Mouse (Mus musculus) c-Kit-negative CD71-positive TER-119-positive erythroid progenitor cells, embryonic 14.5 days (primary cell): ENCODE measurements around the gene Dhx34.

Experiments used
- DNase-seq: peaks from one replicate; pipeline ENCODE4 v3.0.0-alpha.2; 2013; ENCODE audit warnings: low read depth, low spot score

Dhx34 gene

DNA sequence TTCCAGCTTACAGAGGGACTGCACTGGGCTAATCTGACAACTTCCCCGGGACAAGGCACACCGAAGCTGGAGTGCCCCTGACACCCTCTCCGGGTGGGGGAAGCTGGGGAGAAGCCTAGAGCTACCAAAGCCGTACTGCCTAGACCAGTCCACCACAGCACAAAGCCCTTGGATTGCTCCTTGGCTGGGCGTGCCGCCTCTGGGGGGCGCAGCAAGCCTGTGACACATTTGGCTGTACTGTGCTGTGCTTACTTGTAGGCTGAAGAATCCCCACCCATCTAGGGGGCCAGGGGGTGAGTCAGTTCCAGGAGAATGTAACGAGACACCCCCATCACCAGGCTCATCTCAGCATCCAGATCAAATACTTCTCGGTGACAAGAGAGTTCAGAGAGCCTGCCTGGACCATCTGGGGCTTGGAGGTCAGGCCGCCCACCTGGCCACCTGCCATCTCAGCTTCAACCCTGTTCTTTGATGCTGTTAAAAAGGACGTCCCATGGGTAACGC is 10.9 kb downstream of the Dhx34 start:
- no peak for DNase-seq

GRCm38 (mm10) chr7:16208781-16209665 is 12.8 kb downstream of the Dhx34 start:
- DNase-seq = no peak

GRCm38 (mm10) chr7:16207496-16207895 is 14.3 kb downstream of the Dhx34 start:
- DNase-seq = no peak

DNA sequence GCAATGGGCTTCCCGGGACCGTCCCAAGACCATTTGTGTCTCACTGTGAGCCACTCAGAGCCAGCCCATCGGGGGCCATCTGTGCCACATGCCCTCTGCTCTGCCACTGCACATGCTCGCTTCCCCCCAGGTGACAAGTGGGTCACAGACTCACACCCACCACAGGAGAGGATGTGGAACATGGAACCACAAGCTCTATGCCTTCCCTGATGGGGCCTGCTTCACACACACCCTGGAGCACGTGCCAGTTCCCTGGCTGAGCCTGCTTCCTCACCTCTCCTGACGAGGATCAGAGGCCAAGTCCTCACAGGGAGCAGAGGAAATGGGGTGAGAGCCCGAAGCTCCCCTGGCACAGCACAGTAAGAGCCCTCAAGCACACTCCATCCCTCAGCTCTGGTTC is 14.8 kb downstream of the Dhx34 start:
- no peak for DNase-seq

DNA sequence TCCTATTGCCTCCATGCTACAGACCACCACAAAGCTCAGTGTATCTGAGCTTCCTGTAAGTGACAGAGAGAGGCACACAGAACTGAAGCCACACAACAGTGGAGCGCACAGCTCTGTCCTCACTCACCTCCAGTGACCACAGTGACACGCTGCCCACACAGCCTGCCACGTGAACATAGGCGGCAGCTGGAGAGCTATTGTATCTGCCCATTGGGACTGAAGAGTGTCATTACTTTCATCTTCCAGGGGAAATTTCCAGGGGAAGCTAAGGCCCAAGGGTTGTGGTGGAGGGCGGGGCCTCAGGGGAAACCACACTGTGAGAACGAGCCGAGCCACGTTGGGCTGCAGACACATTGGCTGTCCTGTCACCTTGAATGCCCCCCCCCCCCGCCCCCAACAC is 17.0 kb downstream of the Dhx34 start:
- no peak for DNase-seq

- DNase-seq = no peak
Measured at GRCm38 (mm10) chr7:16203505-16203903, 18.3 kb downstream of the Dhx34 start.

DNA sequence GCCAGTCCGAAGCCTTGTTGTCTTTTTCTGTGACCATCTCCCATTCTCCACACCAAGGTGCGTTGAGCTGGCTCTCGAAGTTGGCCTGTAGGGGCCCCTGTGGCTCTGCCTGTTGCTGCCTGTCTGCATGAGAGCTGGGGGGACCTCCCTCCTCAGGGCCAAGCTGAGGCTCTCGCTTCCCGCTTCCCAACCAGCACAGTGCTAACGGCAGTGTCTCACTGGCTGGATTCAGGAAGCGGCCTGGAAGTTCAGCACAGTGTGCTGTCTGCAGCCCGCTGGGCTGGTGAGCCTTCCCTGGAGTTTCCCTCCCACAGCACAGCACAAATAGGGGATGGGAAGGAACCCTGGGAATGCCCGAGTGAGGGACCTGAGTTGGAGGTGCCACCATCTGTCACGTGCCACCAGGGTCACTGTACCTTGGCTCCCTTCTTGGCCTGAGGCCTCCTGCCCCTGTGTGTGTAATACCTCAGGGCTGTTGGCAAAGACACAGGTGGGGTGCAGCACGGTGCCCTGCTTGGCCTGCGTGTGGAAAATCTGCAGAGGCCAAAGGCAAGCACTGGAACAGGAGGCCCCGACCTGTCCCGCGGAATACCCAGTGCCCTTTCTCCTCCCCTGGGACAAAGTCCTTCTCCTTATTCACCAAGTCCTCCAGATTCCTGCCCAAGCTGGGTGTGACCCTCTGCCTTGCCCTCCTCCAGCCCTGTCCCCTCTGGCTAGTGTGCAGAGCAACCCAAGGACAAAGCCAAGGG is 18.9 kb downstream of the Dhx34 start:
- DNase-seq = no peak

GRCm38 (mm10) chr7:16201136-16201535 is 20.7 kb downstream of the Dhx34 start:
- DNase-seq = no peak

DNA sequence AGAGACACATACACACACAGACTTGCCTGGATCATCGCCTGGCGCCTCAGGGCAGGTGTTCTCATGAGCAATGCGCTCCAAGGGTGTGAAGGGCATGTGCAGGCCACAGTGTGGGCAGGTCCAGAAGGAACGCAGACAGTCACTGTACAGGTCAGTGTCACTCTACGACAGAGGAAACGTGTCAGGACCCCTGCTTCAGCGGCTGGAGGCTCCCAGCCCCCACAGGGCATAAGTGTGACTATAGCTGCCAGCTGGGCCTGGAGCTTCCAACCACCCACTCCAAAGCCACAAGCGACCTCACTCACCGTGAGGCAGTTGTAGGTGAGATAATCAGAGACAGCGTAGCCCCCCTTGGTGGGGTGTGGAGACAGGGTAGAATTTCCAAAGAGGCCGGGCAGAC is 23.3 kb downstream of the Dhx34 start:
- no peak for DNase-seq

GRCm38 (mm10) chr7:16197166-16197565 is 24.7 kb downstream of the Dhx34 start:
- no peak for DNase-seq

- no peak for DNase-seq
Measured at GRCm38 (mm10) chr7:16196616-16197015, 25.2 kb downstream of the Dhx34 start.

DNA sequence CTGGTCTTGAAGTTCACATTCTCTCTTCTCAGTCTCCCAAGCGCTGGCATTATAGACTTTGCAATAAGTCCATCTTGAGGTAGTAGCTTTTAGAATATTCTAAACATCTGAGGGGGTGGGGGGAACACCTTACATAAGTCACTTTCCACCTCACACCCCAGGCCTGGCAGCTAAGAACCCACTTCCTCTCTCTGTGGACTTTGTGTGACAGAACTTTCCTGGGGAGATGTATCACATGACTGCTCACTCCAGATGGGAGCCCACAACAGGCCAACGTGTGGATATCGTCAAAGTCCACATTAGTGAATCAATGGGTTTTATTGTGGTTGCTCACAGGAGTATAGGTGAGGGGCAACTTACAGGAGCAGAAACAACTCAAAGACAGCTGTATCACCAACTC is 28.1 kb downstream of the Dhx34 start:
- DNase-seq = no peak

- DNase-seq = peak; percentile 64
Measured at GRCm38 (mm10) chr7:16192315-16192714, 29.5 kb downstream of the Dhx34 start.

DNA sequence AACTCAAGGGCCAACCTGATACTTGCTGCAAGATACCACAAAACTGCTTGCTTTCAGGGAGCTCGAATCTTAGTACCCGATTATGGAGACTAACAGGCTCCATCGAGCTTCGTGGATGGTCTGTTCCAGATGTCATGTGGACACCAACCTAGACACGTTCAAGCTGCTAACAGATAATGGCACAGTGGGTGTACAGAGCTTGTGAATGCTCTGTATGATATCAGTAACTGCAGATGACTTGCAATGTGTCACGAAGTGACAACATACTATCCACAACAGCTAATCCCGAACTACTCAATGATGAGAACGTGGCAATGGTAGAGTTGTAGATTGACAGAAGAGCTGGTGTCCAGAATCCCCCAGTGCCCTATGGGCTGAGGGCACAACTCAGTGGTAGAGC is 34.3 kb downstream of the Dhx34 start:
- no peak for DNase-seq

GRCm38 (mm10) chr7:16183663-16184062 is 38.2 kb downstream of the Dhx34 start:
- DNase-seq = no peak

DNA sequence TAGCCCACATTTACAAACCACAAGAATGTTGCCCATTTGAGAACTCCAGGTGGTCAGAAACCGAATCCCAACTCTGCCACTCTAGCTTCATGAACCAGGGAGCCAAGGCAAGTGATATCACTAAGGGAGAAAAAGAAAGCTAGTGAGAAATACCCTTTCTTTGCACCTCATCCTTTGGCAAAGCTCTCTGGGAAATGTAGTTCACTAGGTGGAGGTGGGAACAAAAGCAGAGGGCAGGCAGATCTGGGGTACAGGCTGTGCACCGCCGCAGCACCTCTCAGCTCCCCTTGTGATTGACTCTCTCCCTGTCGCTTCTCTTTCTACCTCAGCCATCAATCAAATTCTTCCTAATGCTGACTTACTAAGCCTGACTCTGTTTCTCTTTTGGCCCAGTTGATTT is 43.7 kb downstream of the Dhx34 start:
- DNase-seq = no peak

GRCm38 (mm10) chr7:16175542-16175931 is 46.3 kb downstream of the Dhx34 start:
- DNase-seq = no peak

GRCm38 (mm10) chr7:16174597-16175541 is 47.0 kb downstream of the Dhx34 start, which contains the start of gene Meis3:
TSS of gene Meis3 (plus strand) at chr7:16175090.
- no peak for DNase-seq

DNA sequence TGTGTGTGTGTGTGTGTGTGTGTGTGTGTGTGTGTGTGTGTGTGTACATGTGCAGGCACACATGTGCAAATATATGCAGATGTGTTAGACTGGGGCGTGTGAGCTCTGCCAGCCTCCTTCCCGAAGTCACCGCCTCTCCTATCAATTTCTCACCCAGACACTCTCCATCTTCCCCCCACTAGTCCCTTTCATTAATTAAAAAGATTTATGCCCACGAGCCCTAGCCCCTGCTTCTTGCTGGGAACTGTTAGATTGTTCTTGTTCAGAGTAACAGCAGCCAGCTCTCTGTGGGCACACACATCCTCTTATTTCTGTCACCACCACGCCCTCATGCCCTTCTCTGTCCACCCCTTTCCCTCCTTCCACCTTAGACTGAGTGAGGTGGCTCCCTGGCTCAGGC is 48.7 kb downstream of the Dhx34 start:
- DNase-seq = no peak

DNA sequence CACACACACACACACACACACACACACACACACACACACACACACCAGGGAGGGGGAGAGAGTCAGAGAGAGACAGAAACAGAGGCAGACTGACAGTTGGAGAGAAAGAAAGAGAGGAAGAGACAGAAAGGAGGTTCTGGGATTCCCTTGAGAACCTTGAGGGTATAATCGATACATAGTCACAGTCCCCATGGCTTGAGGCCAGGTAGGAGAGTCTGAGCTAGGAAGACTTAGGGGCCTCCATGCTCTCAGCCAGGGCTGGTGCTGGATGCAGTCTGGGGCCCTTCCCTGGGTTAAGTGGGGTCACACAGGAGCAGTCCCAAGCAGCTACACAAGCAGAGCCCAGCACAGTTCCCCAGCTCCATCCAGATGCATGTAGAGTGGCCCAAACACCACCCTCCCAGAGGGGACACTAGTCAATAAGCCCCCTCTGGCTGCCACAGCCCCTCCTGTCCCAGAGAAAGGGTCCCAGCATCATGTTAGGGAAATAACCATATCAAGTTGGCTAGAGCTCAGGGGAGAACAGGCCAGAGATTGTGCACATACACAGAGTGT is 49.2 kb downstream of the Dhx34 start:
- DNase-seq = no peak

DNA sequence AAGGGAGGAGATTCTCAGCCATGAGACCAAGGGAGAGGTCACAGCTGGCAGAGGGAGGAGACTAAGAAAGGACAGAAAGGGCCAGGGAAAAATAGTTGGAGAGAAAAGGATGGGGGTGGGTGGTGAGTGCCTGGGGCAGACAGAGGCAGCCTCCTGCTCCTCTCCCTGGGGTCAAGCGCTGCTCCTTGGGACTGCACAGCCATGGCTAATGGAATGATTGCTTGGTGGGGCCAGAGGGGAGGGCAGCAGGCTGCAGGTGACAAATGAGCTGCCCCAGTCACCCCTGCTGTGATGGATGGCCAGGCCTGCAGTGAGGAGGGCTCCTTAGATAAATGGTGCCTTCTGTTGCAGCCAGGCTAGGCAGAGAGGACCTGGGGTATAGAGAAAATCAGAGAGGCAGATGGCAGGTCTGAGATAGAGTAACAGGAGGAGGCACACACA is 49.7 kb downstream of the Dhx34 start:
- DNase-seq = no peak
